Mouse (Mus musculus): Measurements from ENCODE around the gene Spdya. TPM values are rescaled to one million over a fixed set of nuclear protein-coding genes. Genes with fewer than 3 reads are reported as not detected.
A peak's percentile ranks its signal among the peaks of the same experiment; 100 is the strongest.

Gene Spdya
- polyA plus RNA-seq, 1 experiment from 2014 or later: 0.66 TPM

DNA sequence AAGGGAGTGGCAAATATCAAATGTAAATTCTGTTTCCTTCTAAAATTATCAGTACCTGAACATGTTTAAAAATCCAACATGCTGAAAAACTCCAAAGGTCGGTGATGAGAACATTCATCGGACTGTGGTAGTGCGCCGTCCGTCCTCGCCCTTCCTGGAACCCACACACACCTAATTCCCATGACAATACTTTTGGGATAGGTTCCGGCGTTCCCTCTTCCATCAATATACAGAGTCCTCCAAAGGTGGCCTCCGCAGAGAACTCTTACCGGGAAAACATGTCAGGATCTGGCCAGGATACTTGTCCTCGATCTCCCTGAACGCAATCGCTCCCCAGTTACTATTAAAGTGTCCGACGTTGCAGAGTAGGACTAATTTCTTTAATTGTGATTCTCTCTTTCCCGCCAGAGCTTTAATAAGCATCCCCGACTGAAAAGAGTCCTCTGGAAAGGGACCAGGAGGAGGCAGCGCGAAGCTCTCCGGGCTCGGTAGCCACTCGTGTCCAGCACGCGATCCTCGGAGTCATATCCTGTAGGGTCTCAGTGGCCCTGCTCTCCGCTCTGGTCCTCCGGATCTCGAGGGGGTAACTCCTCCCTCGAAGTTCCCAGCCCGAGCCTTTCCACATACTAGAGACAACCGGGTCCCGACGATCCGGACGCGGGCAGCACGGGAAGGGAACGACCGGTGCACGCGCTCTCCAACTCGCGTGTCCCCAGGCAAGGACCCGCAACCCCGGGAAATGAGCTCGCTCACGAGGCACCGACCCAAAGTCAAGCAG, 46.2 kb downstream of the Spdya start:
- Histone ChIP-seq H3K4me3 (ENCODE audit: low read depth, low read length) (peak overlapping the region; percentile 73), H3K36me3 (ENCODE audit: control insufficient read depth, insufficient read depth) (no peaks in the 10 kb centered on the region), H3K27ac (ENCODE audit: low read depth, low read length) (peak overlapping the region; percentile 75), H3K9me3 (ENCODE audit: control insufficient read depth) (no peaks in the 10 kb centered on the region), H3K27me3 (replicated peaks; ENCODE audit: control insufficient read depth, insufficient read depth, low read length) (no peaks in the 10 kb centered on the region), H3K4me1 (replicated peaks; ENCODE audit: control insufficient read depth, insufficient read depth, low read length) (0 out of 2 replicates have a peak, but pooled peaks cover 5% of the 10 kb centered on the region), H3K9ac (ENCODE audit: low read depth, low read length) (peak overlapping the region; percentile 69), H3K4me2 (replicated peaks; ENCODE audit: low read depth) (peak overlapping the region; percentile 71)
- ATAC-seq: peak; percentile 64
- no peak for TF ChIP-seq CTCF (IDR thresholded peaks at IDR 0.05; ENCODE audit: low read depth)
- 1% methylated on average over 48 of the region's 48 CpGs for WGBS

DNA sequence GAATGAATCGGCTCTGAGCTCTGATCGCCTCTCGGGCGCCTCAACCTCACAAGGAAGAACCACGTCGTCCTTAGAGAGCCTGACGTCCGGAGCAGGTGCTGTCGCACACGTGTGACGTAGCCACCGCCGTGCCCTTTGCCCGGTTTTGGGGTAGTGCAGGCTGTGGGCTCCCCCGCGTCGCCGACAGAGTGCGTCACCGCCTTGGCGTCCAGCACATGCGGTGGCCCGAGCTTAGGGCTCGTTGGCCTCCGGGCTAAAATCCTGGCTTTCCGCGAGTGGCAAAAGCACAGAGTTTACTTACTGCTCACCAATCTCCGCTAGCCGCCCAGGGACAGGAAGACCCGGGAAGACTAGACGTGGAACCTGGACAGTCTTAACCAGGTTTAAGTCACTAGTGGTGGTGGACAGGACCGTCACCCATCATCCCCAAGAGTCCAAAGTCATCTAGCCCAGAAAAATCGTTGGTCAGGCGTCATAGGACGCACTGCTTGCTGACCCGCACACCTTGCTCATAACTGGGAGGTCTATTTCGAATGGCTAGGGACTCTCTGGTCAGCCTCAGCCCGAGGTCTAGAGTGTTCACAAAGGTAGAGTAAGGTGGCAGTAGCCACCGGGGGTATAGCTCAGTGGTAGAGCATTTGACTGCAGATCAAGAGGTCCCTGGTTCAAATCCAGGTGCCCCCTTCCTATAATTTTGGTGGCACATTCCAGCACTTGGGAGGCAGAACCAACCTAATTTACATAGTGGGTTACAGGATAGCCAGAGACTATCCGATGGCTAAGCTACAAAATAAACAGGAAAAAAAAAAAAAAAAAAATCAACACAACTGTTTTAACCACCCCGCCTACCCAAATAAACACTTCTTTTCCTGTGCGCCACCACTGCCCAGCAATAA, 47.0 kb downstream of the Spdya start:
- H3K9me3 ChIP-seq (ENCODE audit: control insufficient read depth): no peaks in the 10 kb centered on the region
- H3K27me3 ChIP-seq (replicated peaks; ENCODE audit: control insufficient read depth, insufficient read depth, low read length): no peaks in the 10 kb centered on the region
- no peak for TF ChIP-seq CTCF (IDR thresholded peaks at IDR 0.05; ENCODE audit: low read depth)
- peak overlapping the region; percentile 75 for H3K27ac ChIP-seq (ENCODE audit: low read depth, low read length)
- H3K4me2 ChIP-seq (replicated peaks; ENCODE audit: low read depth): peak overlapping the region; percentile 71
- ATAC-seq: peak; percentile 98
- peak overlapping the region; percentile 69 for H3K9ac ChIP-seq (ENCODE audit: low read depth, low read length)
- peak overlapping the region; percentile 73 for H3K4me3 ChIP-seq (ENCODE audit: low read depth, low read length)
- 5% methylated on average over 42 of the region's 42 CpGs for WGBS
- H3K4me1 ChIP-seq (replicated peaks; ENCODE audit: control insufficient read depth, insufficient read depth, low read length): 0 out of 2 replicates have a peak, but pooled peaks cover 5% of the 10 kb centered on the region
- no peaks in the 10 kb centered on the region for H3K36me3 ChIP-seq (ENCODE audit: control insufficient read depth, insufficient read depth)

DNA sequence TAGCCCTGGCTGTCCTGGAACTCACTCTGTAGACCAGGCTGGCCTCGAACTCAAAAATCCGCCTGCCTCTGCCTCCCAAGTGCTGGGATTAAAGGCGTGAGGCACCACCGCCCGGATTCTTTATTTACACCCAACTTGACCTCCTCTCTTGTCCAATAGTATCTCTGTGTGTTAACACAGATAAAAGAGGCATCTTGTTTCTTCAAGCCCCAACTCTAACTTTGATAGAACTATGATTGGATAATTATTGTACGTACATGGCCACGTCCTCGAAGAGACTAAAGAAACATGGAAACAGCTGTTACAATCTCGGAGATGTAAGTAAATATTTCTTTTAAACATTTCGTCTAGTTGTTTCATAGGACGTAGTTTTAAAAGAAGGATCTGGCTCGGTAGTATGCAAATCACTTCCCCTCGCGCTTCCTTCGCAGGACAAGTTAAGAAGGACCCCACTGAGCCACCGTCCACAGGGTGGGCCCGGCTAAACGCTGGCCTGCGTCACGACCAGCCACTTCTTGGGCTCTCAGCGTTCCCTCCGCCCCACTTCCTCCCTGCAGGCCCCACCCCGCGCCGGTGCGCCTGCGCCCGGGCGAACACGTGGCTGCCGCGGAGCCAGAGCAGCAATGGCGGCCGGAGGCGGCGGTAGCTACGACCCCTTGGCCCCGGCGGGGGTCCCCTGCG, 63.9 kb downstream of the Spdya start, which contains the start of gene Wdr43:
Gene Wdr43, plus strand, starts transcription at position 258 of the 681 bp plus-strand sequence.
- Histone ChIP-seq H3K9me3 (ENCODE audit: control insufficient read depth) (no peaks in the 10 kb centered on the region), H3K27me3 (replicated peaks; ENCODE audit: control insufficient read depth, insufficient read depth, low read length) (no peaks in the 10 kb centered on the region), H3K4me2 (replicated peaks; ENCODE audit: low read depth) (peak within 1 kb of the TSS; percentile 88), H3K9ac (ENCODE audit: low read depth, low read length) (peak within 1 kb of the TSS; percentile 89), H3K27ac (ENCODE audit: low read depth, low read length) (peak within 1 kb of the TSS; percentile 68), H3K36me3 (ENCODE audit: control insufficient read depth, insufficient read depth) (no peaks in the 10 kb centered on the region), H3K4me3 (ENCODE audit: low read depth, low read length) (peak within 1 kb of the TSS; percentile 97), H3K4me1 (replicated peaks; ENCODE audit: control insufficient read depth, insufficient read depth, low read length) (no peaks in the 10 kb centered on the region)
- TF ChIP-seq CTCF (IDR thresholded peaks at IDR 0.05; ENCODE audit: low read depth): 0 out of 2 replicates have a peak, but pooled peaks have one; percentile 6
- WGBS: 5% methylated on average over 40 of the region's 40 CpGs
- peak; percentile 100 for ATAC-seq

DNA sequence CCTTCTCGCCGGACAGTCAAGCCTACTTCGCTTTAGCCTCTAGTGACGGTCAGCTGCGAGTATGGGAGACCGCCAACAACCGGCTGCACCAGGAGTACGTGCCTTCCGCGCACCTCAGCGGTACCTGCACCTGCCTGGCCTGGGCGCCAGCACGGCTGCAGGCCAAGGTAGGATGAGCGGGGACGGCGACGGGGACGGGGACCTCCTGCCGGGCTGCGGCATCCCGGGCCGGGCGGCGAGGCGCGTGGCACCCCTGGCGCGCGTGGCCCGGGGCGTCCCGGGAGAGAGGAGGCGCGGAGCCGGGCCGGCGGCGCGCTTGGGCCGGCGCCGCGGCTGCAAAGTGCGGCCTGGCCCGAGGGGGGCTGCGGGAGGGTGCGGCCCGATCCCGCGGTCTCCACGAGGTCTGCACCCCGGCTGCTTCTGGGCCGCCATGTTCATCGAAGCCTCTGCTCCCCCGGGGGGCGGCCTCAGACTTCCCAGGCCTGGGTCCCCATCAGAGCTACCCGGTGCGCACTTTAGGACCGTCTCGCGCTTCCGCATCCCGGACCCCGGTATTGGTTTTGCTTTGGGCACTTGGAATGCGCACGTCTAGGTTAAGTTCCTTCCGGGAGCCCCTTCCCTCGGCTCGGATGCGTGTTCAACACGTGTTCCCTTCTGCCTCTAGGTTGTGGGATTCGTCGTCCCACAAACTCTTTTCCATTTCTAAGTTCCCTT, 64.6 kb downstream of the Spdya start:
- no peaks in the 10 kb centered on the region for H3K4me1 ChIP-seq (replicated peaks; ENCODE audit: control insufficient read depth, insufficient read depth, low read length)
- H3K27ac ChIP-seq (ENCODE audit: low read depth, low read length): peak overlapping the region; percentile 68
- TF ChIP-seq CTCF (IDR thresholded peaks at IDR 0.05; ENCODE audit: low read depth): no peak
- H3K9me3 ChIP-seq (ENCODE audit: control insufficient read depth): no peaks in the 10 kb centered on the region
- no peaks in the 10 kb centered on the region for H3K36me3 ChIP-seq (ENCODE audit: control insufficient read depth, insufficient read depth)
- H3K27me3 ChIP-seq (replicated peaks; ENCODE audit: control insufficient read depth, insufficient read depth, low read length): no peaks in the 10 kb centered on the region
- peak; percentile 66 for ATAC-seq
- under 1% methylated on average over 48 of the region's 73 CpGs for WGBS
- H3K4me2 ChIP-seq (replicated peaks; ENCODE audit: low read depth): peak overlapping the region; percentile 88
- peak overlapping the region; percentile 97 for H3K4me3 ChIP-seq (ENCODE audit: low read depth, low read length)
- H3K9ac ChIP-seq (ENCODE audit: low read depth, low read length): peak overlapping the region; percentile 89

DNA sequence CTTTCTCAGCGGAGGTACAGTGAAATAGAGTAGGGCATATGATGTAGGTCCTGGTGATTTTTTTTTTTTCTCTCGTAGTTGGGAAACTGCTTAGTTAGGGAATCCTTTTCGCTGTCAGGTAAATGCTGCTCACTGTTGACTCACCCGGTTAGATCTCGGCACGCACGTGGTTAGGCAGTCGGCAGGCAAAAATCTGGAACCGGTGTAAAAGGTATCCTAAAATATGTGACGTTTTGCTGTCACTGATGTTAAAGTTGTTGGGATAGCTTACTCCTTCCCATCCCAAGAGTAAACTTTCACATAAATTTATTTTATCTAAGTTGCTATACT, 65.1 kb downstream of the Spdya start:
- Histone ChIP-seq H3K4me1 (replicated peaks; ENCODE audit: control insufficient read depth, insufficient read depth, low read length) (no peaks in the 10 kb centered on the region), H3K27me3 (replicated peaks; ENCODE audit: control insufficient read depth, insufficient read depth, low read length) (no peaks in the 10 kb centered on the region), H3K9me3 (ENCODE audit: control insufficient read depth) (no peaks in the 10 kb centered on the region), H3K36me3 (ENCODE audit: control insufficient read depth, insufficient read depth) (no peaks in the 10 kb centered on the region), H3K27ac (ENCODE audit: low read depth, low read length) (no peak overlapping the region), H3K4me2 (replicated peaks; ENCODE audit: low read depth) (peak overlapping the region; percentile 88), H3K9ac (ENCODE audit: low read depth, low read length) (peak overlapping the region; percentile 89), H3K4me3 (ENCODE audit: low read depth, low read length) (peak overlapping the region; percentile 97)
- no peak for ATAC-seq
- TF ChIP-seq CTCF (IDR thresholded peaks at IDR 0.05; ENCODE audit: low read depth): no peak
- WGBS: under 1% methylated on average over 10 of the region's 10 CpGs
